Mouse (Mus musculus): ENCODE data around the gene 4930556J24Rik. TPM values are rescaled to one million over a fixed set of nuclear protein-coding genes. Genes with fewer than 3 reads are reported as not detected.
"Not testable (repeated sequence)": the region's sequence is repeated elsewhere in the genome, so short reads cannot be mapped to it uniquely, and the experiment has no call there.

The 4930556J24Rik gene
- total RNA-seq, 4 experiments from 2014 or later = not detected

- DNase-seq (ENCODE audit: low spot score) = peak; percentile 36
Observed at GRCm38 (mm10) chr11:3921281-3921850, 55.2 kb downstream of the 4930556J24Rik start.

- no peak for DNase-seq (ENCODE audit: low spot score)
Observed at GRCm38 (mm10) chr11:3920476-3920875, 56.1 kb downstream of the 4930556J24Rik start.

GRCm38 (mm10) chr11:3918738-3919137 is 57.8 kb downstream of the 4930556J24Rik start:
- DNase-seq (ENCODE audit: low spot score) = no peak

- peak; percentile 78 for DNase-seq (ENCODE audit: low spot score)
Observed at GRCm38 (mm10) chr11:3914109-3914840, 62.3 kb downstream of the 4930556J24Rik start, which contains the start of gene Slc35e4. Gene Slc35e4, minus strand, starts transcription at chr11:3914664.

- DNase-seq (ENCODE audit: low spot score) = peak; percentile 94
Observed at GRCm38 (mm10) chr11:3913316-3914108, 63.1 kb downstream of the 4930556J24Rik start.

GRCm38 (mm10) chr11:3912875-3913271 is 63.7 kb downstream of the 4930556J24Rik start:
- DNase-seq (ENCODE audit: low spot score) = peak; percentile 12

GRCm38 (mm10) chr11:3912100-3912874 is 64.3 kb downstream of the 4930556J24Rik start:
- DNase-seq (ENCODE audit: low spot score) = no peak

GRCm38 (mm10) chr11:3911440-3911839 is 65.1 kb downstream of the 4930556J24Rik start:
- DNase-seq (ENCODE audit: low spot score) = not testable (repeated sequence)

- no peak for DNase-seq (ENCODE audit: low spot score)
Observed at GRCm38 (mm10) chr11:3910513-3911310, 65.9 kb downstream of the 4930556J24Rik start.

- no peak for DNase-seq (ENCODE audit: low spot score)
Observed at GRCm38 (mm10) chr11:3909236-3909635, 67.3 kb downstream of the 4930556J24Rik start.

- DNase-seq (ENCODE audit: low spot score) = no peak
Observed at GRCm38 (mm10) chr11:3905446-3905845, 71.1 kb downstream of the 4930556J24Rik start.

- no peak for DNase-seq (ENCODE audit: low spot score)
Observed at GRCm38 (mm10) chr11:3904673-3905072, 71.9 kb downstream of the 4930556J24Rik start.

GRCm38 (mm10) chr11:3903046-3903445 is 73.5 kb downstream of the 4930556J24Rik start:
- DNase-seq (ENCODE audit: low spot score) = peak; percentile 42

- DNase-seq (ENCODE audit: low spot score) = no peak
Observed at GRCm38 (mm10) chr11:3902516-3902915, 74.1 kb downstream of the 4930556J24Rik start.

GRCm38 (mm10) chr11:3900296-3900695 is 76.3 kb downstream of the 4930556J24Rik start:
- no peak for DNase-seq (ENCODE audit: low spot score)

- DNase-seq (ENCODE audit: low spot score) = no peak
Observed at GRCm38 (mm10) chr11:3895933-3896332, 80.6 kb downstream of the 4930556J24Rik start.

- no peak for DNase-seq (ENCODE audit: low spot score)
Observed at GRCm38 (mm10) chr11:3895458-3895857, 81.1 kb downstream of the 4930556J24Rik start.

- DNase-seq (ENCODE audit: low spot score) = peak; percentile 93
Observed at GRCm38 (mm10) chr11:3894406-3895281, 81.9 kb downstream of the 4930556J24Rik start, which contains the start of the genes 4921536K21Rik and Dusp18. Gene 4921536K21Rik, minus strand, starts transcription at chr11:3895098. Gene Dusp18, plus strand, starts transcription at chr11:3895240.

- no peak for DNase-seq (ENCODE audit: low spot score)
Observed at GRCm38 (mm10) chr11:3893970-3894369, 82.6 kb downstream of the 4930556J24Rik start.

Data from heart, adult 8-10 months (tissue).